Mouse (Mus musculus) MN1 (cell line): ENCODE data around the gene Hormad1.

ENCODE experiments used
- DNase-seq: peaks from one replicate; pipeline ENCODE4 v3.0.0-alpha.2; 2016; ENCODE audit warnings: low spot score

Gene Hormad1

GRCm38 (mm10) chr3:95636072-95636471 is 76.6 kb downstream of the Hormad1 start:
- DNase-seq, result no peak
